Mouse (Mus musculus): ENCODE data around the gene Khdc4.
"Not testable (repeated sequence)": the region's sequence is repeated elsewhere in the genome, so short reads cannot be mapped to it uniquely, and the experiment has no call there.

Khdc4 gene

GRCm38 (mm10) chr3:88658441-88659127, 27.0 kb upstream of the Khdc4 start:
- no peak for DNase-seq

- no peak for DNase-seq
Observed at GRCm38 (mm10) chr3:88659798-88660197, 25.8 kb upstream of the Khdc4 start.

- no peak for DNase-seq
Observed at GRCm38 (mm10) chr3:88664095-88664494, 21.5 kb upstream of the Khdc4 start.

- DNase-seq = peak; percentile 71
Observed at GRCm38 (mm10) chr3:88677399-88677798, 8.2 kb upstream of the Khdc4 start.

- DNase-seq = no peak
Observed at GRCm38 (mm10) chr3:88683814-88684213, 1.8 kb upstream of the Khdc4 start.

GRCm38 (mm10) chr3:88684236-88684979, 1.2 kb upstream of the Khdc4 start:
- DNase-seq = no peak

GRCm38 (mm10) chr3:88685958-88686451, 402 bp downstream of the Khdc4 start:
- peak; percentile 56 for DNase-seq

- DNase-seq = peak; percentile 24
Observed at GRCm38 (mm10) chr3:88686734-88687611, 1.4 kb downstream of the Khdc4 start.

GRCm38 (mm10) chr3:88689079-88689478, 3.5 kb downstream of the Khdc4 start:
- no peak for DNase-seq

- DNase-seq = no peak
Observed at GRCm38 (mm10) chr3:88695545-88695944, 9.9 kb downstream of the Khdc4 start.

- DNase-seq = no peak
Observed at GRCm38 (mm10) chr3:88698051-88698450, 12.4 kb downstream of the Khdc4 start.

GRCm38 (mm10) chr3:88698834-88699233, 13.2 kb downstream of the Khdc4 start:
- DNase-seq = no peak

- no peak for DNase-seq
Observed at GRCm38 (mm10) chr3:88700247-88700646, 14.6 kb downstream of the Khdc4 start.

- DNase-seq = no peak
Observed at GRCm38 (mm10) chr3:88701222-88701621, 15.6 kb downstream of the Khdc4 start.

- DNase-seq = no peak
Observed at GRCm38 (mm10) chr3:88713709-88714108, 28.1 kb downstream of the Khdc4 start.

GRCm38 (mm10) chr3:88714725-88715124, 29.1 kb downstream of the Khdc4 start:
- DNase-seq = no peak

GRCm38 (mm10) chr3:88715716-88716115, 30.1 kb downstream of the Khdc4 start:
- DNase-seq = not testable (repeated sequence)

- DNase-seq = peak; percentile 94
Observed at GRCm38 (mm10) chr3:88716399-88717197, 31.0 kb downstream of the Khdc4 start, which contains the start of gene Rit1. Gene Rit1 (plus strand): TSS chr3:88716838.

- peak; percentile 48 for DNase-seq
Observed at GRCm38 (mm10) chr3:88717198-88717798, 31.7 kb downstream of the Khdc4 start.

- no peak for DNase-seq
Observed at GRCm38 (mm10) chr3:88717831-88718230, 32.2 kb downstream of the Khdc4 start.

- DNase-seq = no peak
Observed at GRCm38 (mm10) chr3:88719098-88719497, 33.5 kb downstream of the Khdc4 start.

- DNase-seq = no peak
Observed at GRCm38 (mm10) chr3:88736556-88736955, 51.0 kb downstream of the Khdc4 start.
